Mouse (Mus musculus) B cell, adult 67 days (primary cell): ENCODE measurements around the gene Fcho2. TPM values are rescaled to one million over a fixed set of nuclear protein-coding genes. Genes with fewer than 3 reads are reported as not detected.

ENCODE experiments used
- total RNA-seq, 2 experiments: library from RNA; stranded (reverse); gene quantifications; 4 replicates each; pipeline ENCODE4 v1.2.4; 2023

The Fcho2 gene
- total RNA-seq = 10 to 100 TPM; 61.5 to 70.2 TPM

DNA sequence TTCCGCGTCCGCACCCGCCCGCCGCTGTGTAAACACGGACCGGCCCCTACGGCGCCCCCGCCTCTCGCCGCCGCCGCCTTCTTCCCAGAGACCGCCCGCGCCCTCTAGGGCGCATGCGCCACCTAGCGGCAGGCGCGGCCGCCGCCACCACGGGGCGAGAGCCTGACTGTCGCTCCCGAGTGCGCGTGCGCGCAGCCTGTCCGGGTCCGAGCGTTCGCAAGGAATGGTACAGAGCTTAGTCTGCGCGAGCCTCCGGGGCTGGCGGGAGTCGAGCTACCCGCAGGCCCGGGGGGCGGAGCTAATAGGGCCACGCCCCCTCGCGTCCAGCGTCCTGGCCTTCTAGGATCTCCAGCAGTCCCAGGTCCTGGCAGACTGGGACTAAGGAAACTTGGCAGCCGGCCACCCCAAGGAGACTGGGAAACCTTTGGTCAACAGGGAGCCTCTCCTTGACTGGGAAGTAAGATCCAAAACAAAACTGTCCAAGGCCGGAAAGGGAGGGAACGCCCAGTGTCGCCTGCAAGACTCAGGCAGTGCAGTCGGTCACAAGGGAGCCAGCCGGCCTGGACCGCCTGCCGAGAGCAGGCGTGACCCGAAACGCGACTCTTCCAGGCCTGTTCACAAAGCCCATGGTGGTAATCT lies at the start of gene Fcho2:
Fcho2 (minus strand) TSS at position 303 of the 639 bp plus-strand sequence.

DNA sequence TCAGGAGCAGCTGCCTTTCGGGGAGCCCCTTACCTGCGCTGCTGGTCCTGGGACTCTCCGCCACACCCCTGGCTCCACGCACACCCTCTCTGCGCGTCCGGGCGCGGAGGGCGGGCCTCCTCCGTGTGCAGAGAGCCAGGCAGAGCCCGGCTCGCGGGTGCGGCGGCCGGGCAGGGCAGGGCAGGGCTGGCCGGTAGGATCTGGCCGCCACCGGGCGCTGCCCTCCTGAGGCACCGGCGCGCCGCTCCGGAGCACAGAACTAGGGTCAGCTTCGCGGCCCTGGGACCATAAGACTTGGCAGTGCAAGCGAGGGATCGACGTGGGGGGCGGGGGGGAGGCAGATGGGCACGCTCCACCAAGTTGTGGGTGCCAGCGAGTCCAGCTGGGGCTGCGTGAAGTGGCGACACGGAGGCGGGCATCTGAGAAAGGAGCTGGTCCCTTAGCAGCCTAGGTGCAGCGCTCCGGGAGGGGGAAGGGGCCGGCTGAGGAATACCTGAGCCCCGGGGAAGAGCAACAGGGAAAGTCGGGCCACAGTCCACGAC lies 120.4 kb downstream of the Fcho2 start, which contains the start of gene Tmem171:
Tmem171 (minus strand) TSS at position 62 of the 542 bp plus-strand sequence.

Other genes with a start within 250 kb of the Fcho2 start
- gene Tmem174, start 178.0 kb downstream of the Fcho2 start, total RNA-seq = not detected
- not detected for gene Tmem171, start 120.6 kb downstream of the Fcho2 start, total RNA-seq
- 100 to 1,000 TPM; 109 to 134 TPM for gene Tnpo1, start 110.9 kb upstream of the Fcho2 start, total RNA-seq
- not detected for gene 1700024P04Rik, start 169.1 kb upstream of the Fcho2 start, total RNA-seq